Mouse (Mus musculus) ES-E14 (cell line): ENCODE measurements around the gene Fscn3. TPM values are rescaled to one million over a fixed set of nuclear protein-coding genes. Genes with fewer than 3 reads are reported as not detected.

Experiments
- DNase-seq: peaks from one replicate; pipeline ENCODE4 v3.0.0-alpha.2; 2013; ENCODE audit warnings: low read depth, low spot score
- H3K27ac ChIP-seq: 2 replicates; pipeline ENCODE4 v1.5.1; 2012; ENCODE audit warnings: low read depth, mild to moderate bottlenecking, low read length, moderate library complexity, mixed read lengths; ENCODE audit not compliant: poor library complexity, insufficient read depth, severe bottlenecking
- H3K36me3 ChIP-seq: 2 replicates; pipeline ENCODE4 v1.6.1; 2012; ENCODE audit warnings: mild to moderate bottlenecking, low read length, moderate library complexity, mixed read lengths; ENCODE audit not compliant: control insufficient read depth, poor library complexity, insufficient read depth, severe bottlenecking
- H3K4me1 ChIP-seq, 2 experiments: fragments of 150-350 bp in 1 of 2; sonication (generic) in 1 of 2; 2 replicates each; pipeline ENCODE4 v1.6.1; 2012; ENCODE audit warnings: low read length in 2 of 2, mild to moderate bottlenecking in 1 of 2, mixed read lengths in 1 of 2; ENCODE audit not compliant: control insufficient read depth in 2 of 2, insufficient read depth in 2 of 2, poor library complexity in 1 of 2
- H3K4me3 ChIP-seq, 2 experiments: fragments of 150-350 bp in 1 of 2; sonication (generic) in 1 of 2; 2 replicates each; pipeline ENCODE4 v1.5.1; 2012; ENCODE audit warnings: low read length in 2 of 2, low read depth in 1 of 2, mild to moderate bottlenecking in 1 of 2, mixed read lengths in 1 of 2; ENCODE audit not compliant: insufficient read depth in 1 of 2, poor library complexity in 1 of 2, severe bottlenecking in 1 of 2
- H3K9ac ChIP-seq: 2 replicates; pipeline ENCODE4 v1.6.1; 2012; ENCODE audit warnings: low read depth, mild to moderate bottlenecking, low read length, mixed read lengths; ENCODE audit not compliant: poor library complexity, insufficient read depth, severe bottlenecking
- H3K9me3 ChIP-seq: fragments of 150-350 bp; sonication (generic); 2 replicates; pipeline ENCODE4 v1.6.1; 2012; ENCODE audit warnings: low read depth, mild to moderate bottlenecking, low read length; ENCODE audit not compliant: control insufficient read depth, insufficient read depth
- CHD2 ChIP-seq: IDR thresholded peaks from 2 replicates; pipeline ENCODE4 v1.6.1; 2014; ENCODE audit warnings: mild to moderate bottlenecking, low read depth, low read length, inconsistent platforms
- HCFC1 ChIP-seq: IDR thresholded peaks from 2 replicates; pipeline ENCODE4 v1.6.1; 2012; ENCODE audit warnings: low read length, inconsistent platforms, borderline replicate concordance; ENCODE audit not compliant: insufficient read depth
- MAFK ChIP-seq: IDR thresholded peaks from 2 replicates; pipeline ENCODE4 v1.6.1; 2014; ENCODE audit warnings: mild to moderate bottlenecking, low read depth, low read length, inconsistent platforms; ENCODE audit not compliant: insufficient read depth
- ZC3H11A ChIP-seq: IDR thresholded peaks from 2 replicates; pipeline ENCODE4 v1.6.1; 2012; ENCODE audit warnings: low read depth, mild to moderate bottlenecking, inconsistent platforms, low read length, borderline replicate concordance
- ZNF384 ChIP-seq: IDR thresholded peaks from 2 replicates; pipeline ENCODE4 v1.6.1; 2012; ENCODE audit warnings: low read depth, low read length, inconsistent platforms
- in situ Hi-C, 2 experiments: fragments of 600-800 bp; cut with MboI; formaldehyde crosslinking; loops; one replicate each; pipeline ENCODE4 v1.15.1; 2025; ENCODE audit warnings: low sequenced_read_pairs in 2 of 2, inconsistent platforms in 1 of 2; ENCODE audit not compliant: unreplicated experiment in 2 of 2
- total RNA-seq: library from RNA; depleted of rRNA; stranded (reverse); fragments of 300-350 nt; gene quantifications from 2 replicates; pipeline ENCODE4 v1.2.3, GENCODE M21; 2012

Fscn3 gene
- total RNA-seq, 1 experiment = not detected

- H3K9me3 ChIP-seq = no peaks in the 10 kb centered on the region
- H3K4me3 ChIP-seq = no peak overlapping the region
- in situ Hi-C loops = no loop called here
- no peak overlapping the region for H3K9ac ChIP-seq
- no peaks in the 10 kb centered on the region for H3K4me1 ChIP-seq
- H3K27ac ChIP-seq = no peak overlapping the region
- H3K36me3 ChIP-seq = no peaks in the 10 kb centered on the region
- no peak for DNase-seq
- TF ChIP-seq ZC3H11A = no peak
- TF ChIP-seq CHD2 = no peak
- TF ChIP-seq HCFC1 = no peak
- no peak for TF ChIP-seq MAFK
- TF ChIP-seq ZNF384 = no peak
These were observed 37.0 kb downstream of the Fscn3 start for GRCm38 (mm10) chr6:28464630-28465029.

GRCm38 (mm10) chr6:28470017-28470602 lies 42.5 kb downstream of the Fscn3 start:
- in situ Hi-C loops = no loop called here
- Histone ChIP-seq H3K9ac (no peak overlapping the region), H3K4me1 (no peaks in the 10 kb centered on the region), H3K27ac (no peak overlapping the region), H3K4me3 (no peak overlapping the region), H3K9me3 (no peaks in the 10 kb centered on the region), H3K36me3 (no peaks in the 10 kb centered on the region)
- no peak for TF ChIP-seq MAFK
- no peak for TF ChIP-seq CHD2
- no peak for TF ChIP-seq ZC3H11A
- no peak for TF ChIP-seq HCFC1
- TF ChIP-seq ZNF384 = no peak
- DNase-seq = no peak

GRCm38 (mm10) chr6:28470621-28471020 lies 43.0 kb downstream of the Fscn3 start:
- DNase-seq = no peak
- no peak overlapping the region for H3K4me3 ChIP-seq
- H3K9me3 ChIP-seq = no peaks in the 10 kb centered on the region
- H3K36me3 ChIP-seq = no peaks in the 10 kb centered on the region
- TF ChIP-seq HCFC1 = no peak
- no peak for TF ChIP-seq ZNF384
- no peak for TF ChIP-seq ZC3H11A
- H3K9ac ChIP-seq = no peak overlapping the region
- H3K4me1 ChIP-seq = no peaks in the 10 kb centered on the region
- in situ Hi-C loops = no loop called here
- no peak overlapping the region for H3K27ac ChIP-seq

GRCm38 (mm10) chr6:28471284-28472035 lies 43.9 kb downstream of the Fscn3 start:
- no peaks in the 10 kb centered on the region for H3K36me3 ChIP-seq
- no peak overlapping the region for H3K9ac ChIP-seq
- TF ChIP-seq CHD2 = no peak
- no peak for TF ChIP-seq MAFK
- TF ChIP-seq HCFC1 = no peak
- no peak for TF ChIP-seq ZNF384
- TF ChIP-seq ZC3H11A = no peak
- H3K4me3 ChIP-seq = no peak overlapping the region
- H3K9me3 ChIP-seq = no peaks in the 10 kb centered on the region
- no peak overlapping the region for H3K27ac ChIP-seq
- DNase-seq = no peak
- in situ Hi-C loops = no loop called here
- no peaks in the 10 kb centered on the region for H3K4me1 ChIP-seq

GRCm38 (mm10) chr6:28474211-28474610 lies 46.6 kb downstream of the Fscn3 start:
- Histone ChIP-seq H3K4me1 (no peaks in the 10 kb centered on the region), H3K4me3 (no peak overlapping the region), H3K9ac (no peak overlapping the region), H3K9me3 (no peaks in the 10 kb centered on the region), H3K27ac (no peak overlapping the region), H3K36me3 (0 out of 2 replicates have a peak, but pooled peaks cover 2% of the 10 kb centered on the region)
- TF ChIP-seq CHD2 (no peak), ZNF384 (no peak), MAFK (no peak), HCFC1 (no peak)
- in situ Hi-C loops = no loop called here
- no peak for DNase-seq
